Mouse (Mus musculus) frontal cortex, postnatal 14 days (tissue): ENCODE results near the gene Egln1.

Experiments used
- DNase-seq, 2 experiments: peaks; one replicate each; pipeline ENCODE4 v3.0.0; 2022; ENCODE audit warnings: low spot score in 2 of 2

Gene Egln1

GRCm38 (mm10) chr8:124860188-124860587, 88.9 kb downstream of the Egln1 start:
- no peak for DNase-seq

DNA sequence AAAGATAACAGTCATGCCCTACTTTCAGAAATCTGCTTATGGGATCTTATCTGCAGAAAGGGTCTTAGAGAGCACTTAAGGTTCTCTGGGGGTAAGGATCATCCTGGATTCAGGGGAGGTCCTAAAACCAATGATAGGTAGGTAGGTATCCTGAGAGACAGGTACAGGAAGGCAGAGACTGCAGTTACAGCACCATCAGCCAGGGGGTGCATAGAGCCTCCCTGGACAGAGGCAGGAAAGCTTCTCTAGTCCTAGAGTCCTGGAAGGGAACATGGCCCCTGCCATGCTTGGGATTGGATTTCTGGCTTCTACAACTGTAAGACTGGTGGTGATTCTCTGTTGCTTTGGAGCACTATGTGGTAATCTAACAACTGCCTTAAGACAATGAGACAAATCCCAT, 89.7 kb downstream of the Egln1 start:
- DNase-seq, result no peak
